Mouse (Mus musculus) heart, postnatal 4 days (tissue): Measurements from ENCODE around the gene Ifit1bl2. TPM values are rescaled to one million over a fixed set of nuclear protein-coding genes. Genes with fewer than 3 reads are reported as not detected.
"Not testable (repeated sequence)": the region's sequence is repeated elsewhere in the genome, so short reads cannot be mapped to it uniquely, and the experiment has no call there.

ENCODE experiments used
- DNase-seq: peaks from one replicate; pipeline ENCODE4 v3.0.0; 2021
- total RNA-seq, 2 experiments: library from RNA; stranded (reverse); gene quantifications; 2 replicates each; pipeline ENCODE4 v1.2.3; 2021

The Ifit1bl2 gene
- total RNA-seq, 2 experiments from 2014 or later = 0.43 to 0.81 TPM

DNA sequence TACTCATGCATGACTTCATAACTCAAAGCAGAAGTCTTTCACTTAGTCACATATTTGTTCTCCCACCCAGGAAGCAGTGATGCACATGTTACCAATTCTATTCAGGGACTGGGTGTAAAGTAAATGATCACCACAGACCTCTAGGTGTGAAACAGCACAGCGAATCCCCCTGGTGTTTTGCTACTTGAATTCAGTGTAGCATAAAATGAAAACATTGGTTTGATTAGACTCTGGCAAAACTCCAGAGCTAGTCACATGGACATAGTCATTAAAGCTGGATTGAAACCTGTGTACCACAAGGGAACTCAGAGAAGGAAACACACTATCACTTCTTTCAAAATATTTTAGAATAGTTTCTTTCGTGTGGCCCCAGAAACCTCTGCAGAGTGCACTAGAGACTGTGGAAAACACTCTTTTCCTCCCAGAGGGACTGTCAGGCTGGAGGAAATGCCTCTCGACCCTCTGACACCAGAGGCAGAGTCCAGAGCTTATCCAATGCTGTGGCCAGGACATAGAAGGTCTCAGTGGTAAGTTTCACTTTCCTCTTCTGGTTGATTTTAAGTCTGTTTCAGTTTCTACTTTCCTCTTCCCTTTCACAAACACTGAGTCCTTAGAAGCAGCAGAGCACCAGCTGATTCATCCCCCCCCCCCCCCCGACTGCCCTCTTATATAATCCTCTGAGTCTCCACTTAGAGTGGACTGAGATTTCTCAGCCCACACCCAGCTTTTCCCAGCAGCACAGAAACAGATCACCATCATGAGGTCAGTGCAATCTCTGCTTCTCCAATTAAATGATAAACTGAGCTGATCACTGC, 33.1 kb downstream of the Ifit1bl2 start, which contains the start of gene Ifit3b:
Gene Ifit3b, plus strand, starts transcription at position 734 of the 815 bp plus-strand sequence.
- not testable (repeated sequence) for DNase-seq

DNA sequence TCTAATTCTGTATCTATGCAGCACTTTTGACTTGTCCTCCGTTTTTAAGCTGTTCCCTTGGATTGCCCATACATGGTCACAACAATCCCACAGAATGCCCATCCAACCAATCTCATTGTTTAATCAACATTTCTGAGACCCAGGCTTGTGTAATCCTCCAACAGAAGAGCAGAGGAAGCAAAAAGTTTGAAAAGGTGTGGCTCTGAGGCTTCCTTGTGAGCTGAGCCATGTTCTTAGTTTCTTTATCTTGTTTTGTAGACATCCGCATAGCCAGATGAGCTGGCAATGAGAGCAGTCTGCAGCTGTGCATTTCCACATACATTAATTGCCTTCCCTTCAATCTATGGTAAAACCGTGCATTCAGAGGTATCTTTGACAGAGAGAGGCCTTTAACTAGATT, 35.1 kb downstream of the Ifit1bl2 start:
- DNase-seq = no peak

DNA sequence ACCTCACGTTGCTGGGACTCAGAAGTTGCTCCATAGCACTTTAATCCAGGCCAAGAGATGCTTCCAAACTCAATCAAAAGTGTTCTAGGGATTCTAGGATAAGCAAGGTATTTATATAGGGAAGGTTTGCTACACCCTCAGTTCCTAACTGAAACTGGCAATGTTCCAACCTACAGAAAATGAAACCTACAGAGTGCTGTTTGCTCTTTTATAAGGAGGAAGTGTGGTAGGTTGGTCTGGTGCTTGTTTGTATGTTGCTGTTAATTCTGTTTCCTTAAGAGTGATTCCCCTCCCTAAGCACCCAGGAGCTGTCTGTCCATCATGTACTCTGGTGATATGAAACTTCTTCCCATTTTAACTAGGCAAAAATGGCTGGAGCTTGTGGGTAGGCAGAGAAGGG, 38.7 kb downstream of the Ifit1bl2 start, which contains the start of gene Ifit1bl1:
Gene Ifit1bl1, minus strand, starts transcription at position 69 of the 400 bp plus-strand sequence.
- not testable (repeated sequence) for DNase-seq

DNA sequence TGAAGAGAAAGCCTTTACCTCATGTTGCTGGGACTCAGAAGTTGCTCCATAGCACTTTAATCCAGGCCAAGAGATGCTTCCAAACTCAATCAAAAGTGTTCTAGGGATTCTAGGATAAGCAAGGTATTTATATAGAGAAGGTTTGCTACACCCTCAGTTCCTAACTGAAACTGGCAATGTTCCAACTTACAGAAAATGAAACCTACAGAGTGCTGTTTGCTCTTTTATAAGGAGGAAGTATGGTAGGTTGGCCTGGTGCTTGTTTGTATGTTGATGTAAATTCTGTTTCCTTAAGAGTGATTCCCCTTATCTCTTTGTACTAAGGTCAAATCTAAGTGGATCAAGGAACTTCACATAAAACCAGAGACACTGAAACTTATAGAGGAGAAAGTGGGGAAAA, 41.3 kb downstream of the Ifit1bl2 start:
- not testable (repeated sequence) for DNase-seq

DNA sequence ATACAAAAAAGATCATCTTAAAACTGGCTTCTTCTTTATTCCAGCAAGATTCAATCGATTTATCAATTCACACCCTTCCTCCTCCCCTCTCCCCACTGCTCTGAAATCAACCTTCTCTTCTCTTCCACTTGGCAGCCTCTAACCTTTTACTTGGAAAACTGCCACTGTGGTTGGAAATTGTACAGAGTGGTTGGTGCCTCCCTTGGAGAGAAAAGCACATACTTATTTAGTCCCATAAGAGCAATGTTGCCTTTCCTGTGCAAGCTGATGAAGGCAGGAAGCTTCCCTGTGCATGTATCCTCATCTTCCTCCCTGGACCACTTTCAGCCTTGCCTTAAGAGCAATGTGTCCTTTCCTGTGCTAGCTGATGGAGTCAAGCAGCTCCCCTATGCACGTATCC, 42.2 kb downstream of the Ifit1bl2 start:
- DNase-seq = peak; percentile 76

DNA sequence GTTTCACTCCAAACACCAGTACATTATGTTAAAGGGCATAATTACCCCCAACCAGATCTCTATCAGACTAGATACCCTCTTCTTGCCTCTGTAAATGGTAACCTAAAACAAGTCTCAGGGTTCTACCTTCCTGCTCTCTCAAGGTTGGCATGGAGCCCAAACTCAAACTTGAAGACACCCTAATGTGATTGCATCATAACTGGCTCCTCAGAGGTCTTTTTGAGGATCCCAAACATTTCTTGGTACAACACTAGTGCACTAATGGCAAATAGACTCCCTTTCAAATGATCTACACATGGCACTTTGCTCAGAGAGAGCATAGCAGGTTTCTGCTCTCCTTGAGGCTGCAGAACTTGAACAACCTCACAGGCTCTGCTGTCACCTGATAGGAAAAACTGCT, 43.7 kb downstream of the Ifit1bl2 start:
- no peak for DNase-seq

DNA sequence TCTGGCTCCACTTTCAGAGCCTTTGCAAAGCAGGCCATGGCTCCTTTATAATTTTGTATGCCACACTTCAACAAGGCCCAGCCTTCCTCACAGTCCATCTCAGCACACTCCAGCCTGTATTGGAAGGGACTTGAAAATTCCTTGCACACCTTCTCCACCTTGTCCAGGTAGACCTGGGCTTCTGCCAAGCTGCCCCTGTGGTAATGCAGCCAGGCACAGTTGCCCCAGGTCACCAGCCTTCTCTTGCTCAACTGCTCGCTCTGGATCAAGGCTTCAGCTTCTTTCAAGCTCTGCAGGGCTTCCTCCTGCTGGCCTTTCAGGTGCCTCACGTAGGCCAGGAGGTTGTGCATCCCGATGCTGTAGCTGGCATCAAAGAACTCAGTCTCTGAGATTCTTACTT, 46.0 kb downstream of the Ifit1bl2 start:
- not testable (repeated sequence) for DNase-seq

DNA sequence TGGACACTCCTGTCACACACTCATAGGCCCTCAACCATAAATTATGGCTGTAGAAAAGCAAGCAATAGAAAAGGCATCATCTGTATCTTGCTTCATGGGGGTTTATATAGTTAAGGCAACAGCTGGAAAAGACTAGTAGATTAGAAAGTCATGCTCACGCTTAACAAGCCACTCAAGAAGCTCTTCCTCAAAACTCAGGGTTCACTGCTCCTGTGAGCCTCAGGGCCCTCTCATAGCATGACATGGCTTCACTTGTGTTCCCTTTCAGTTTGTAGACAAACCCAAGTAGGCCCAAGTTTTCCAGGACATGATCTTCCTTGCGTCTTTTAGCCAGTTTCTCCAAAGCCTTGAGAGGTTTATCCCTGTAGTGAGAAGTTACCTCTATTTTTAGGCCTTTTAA, 47.1 kb downstream of the Ifit1bl2 start:
- no peak for DNase-seq

DNA sequence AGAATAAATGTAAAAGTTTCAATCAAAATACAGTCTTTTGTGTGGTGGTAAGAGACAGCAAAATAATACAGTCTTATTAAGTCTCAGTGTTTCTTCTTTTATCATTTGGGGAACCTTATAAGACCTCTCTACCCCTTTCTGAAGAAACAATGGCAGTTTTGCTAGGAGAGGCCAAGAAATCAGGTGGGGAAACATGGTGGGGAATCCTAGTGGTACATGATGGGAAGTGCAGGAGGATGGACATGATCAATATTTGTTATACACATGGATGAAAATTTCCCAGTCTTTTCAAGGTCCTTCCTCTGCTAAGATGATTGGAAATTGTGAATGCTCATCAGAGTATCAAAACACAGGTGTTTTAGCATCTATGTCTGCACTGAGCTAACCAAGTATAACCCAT, 51.6 kb downstream of the Ifit1bl2 start:
- no peak for DNase-seq

DNA sequence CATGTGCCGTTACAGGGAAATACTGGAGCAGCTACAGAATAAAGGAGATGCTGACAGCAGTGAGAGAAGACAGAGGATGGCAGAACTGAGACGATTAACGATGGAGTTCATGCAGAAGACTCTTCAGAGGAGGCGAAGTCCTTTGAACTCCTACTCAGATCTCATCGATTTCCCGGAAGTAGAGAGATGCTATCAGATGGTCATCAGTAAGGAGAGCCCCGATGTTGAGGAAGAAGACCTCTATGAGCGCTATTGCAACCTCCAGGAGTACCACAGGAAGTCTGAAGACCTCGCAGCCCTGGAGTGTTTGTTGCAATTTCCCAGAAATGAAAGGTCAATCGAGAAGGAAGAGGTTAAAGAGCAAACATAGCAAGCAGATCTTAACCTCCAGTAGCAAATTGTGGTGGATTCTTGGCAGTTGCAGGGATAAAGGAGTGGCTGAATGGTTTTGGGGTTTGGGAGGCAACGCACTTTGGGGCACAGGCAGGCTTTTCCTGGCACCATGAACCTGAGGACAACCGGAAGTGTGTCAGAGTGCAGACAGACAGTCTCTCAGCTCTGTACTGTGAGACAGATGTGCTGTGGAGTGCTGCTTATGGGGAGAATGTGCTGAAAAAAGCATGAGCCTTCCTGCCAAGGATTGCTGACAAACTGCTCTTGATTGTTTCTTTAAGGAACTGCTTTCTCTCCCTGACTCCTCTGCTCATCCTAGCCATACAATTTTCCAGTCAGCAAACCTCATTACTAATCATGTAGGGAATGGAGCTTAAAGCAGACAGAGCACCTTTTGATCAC, 52.4 kb downstream of the Ifit1bl2 start:
- DNase-seq = not testable (repeated sequence)

DNA sequence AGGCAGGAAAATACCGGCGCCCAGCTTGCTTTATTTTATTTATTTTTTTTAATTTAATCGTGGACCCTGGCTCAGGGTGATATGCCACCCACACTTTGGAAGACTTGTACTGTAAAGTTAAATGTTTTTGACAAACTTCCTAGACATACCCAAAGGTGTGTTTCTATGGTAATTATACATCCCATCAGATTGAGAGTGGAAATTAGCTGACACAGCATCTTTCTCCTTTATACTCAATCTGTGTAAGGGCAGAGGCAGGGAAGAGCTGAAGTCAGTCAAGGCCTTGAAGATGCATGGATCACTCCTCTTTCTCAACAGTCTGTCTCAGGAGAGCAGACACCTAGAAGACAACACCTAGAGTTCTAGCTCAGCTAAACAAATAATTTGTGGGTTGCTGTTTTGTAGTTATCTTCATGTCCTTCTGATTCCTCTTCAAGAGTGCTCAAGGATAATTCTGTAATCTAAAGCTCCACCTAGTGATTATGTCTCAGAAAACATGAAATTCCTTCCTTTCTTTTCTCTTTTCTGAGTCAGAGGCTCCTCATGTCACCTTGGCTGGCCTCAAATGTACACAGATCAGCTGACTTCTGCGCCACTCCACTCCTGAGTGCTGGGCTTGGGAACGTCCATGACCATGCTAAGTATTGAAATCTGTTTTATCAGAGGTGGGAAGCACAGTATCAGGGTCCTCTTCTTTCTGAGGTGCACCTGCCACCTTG, 54.6 kb downstream of the Ifit1bl2 start:
- DNase-seq = not testable (repeated sequence)

DNA sequence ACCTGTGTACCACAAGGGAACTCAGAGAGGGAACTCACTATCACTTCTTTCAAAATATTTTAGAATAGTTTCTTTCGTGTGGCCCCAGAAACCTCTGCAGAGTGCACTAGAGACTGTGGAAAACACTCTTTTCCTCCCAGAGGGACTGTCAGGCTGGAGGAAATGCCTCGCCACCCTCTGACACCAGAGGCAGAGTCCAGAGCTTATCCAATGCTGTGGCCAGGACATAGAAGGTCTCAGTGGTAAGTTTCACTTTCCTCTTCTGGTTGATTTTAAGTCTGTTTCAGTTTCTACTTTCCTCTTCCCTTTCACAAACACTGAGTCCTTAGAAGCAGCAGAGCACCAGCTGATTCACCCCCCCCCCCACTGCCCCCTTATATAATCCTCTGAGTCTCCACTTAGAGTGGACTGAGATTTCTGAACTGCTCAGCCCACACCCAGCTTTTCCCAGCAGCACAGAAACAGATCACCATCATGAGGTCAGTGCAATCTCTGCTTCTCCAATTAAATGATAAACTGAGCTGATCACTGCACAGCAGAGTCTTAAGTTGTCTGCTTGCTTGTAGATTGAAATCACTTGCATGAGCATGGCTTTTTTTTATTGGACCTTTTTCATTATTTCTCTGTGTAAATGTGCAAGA, 57.3 kb downstream of the Ifit1bl2 start, which contains the start of gene Ifit3:
Gene Ifit3, plus strand, starts transcription at position 406 of the 641 bp plus-strand sequence.
- DNase-seq = not testable (repeated sequence)

DNA sequence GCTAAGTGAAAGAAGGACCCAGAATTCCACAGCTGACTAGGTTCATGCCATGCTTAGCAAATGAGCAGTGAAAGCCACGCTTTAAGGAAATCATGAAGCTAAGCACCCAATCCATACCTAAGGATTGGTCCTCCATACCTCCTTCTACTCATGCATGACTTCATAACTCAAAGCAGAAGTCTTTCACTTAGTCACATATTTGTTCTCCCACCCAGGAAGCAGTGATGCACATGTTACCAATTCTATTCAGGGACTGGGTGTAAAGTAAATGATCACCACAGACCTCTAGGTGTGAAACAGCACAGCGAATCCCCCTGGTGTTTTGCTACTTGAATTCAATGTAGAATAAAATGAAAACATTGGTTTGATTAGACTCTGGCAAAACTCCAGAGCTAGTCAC, 57.8 kb downstream of the Ifit1bl2 start:
- DNase-seq = not testable (repeated sequence)

DNA sequence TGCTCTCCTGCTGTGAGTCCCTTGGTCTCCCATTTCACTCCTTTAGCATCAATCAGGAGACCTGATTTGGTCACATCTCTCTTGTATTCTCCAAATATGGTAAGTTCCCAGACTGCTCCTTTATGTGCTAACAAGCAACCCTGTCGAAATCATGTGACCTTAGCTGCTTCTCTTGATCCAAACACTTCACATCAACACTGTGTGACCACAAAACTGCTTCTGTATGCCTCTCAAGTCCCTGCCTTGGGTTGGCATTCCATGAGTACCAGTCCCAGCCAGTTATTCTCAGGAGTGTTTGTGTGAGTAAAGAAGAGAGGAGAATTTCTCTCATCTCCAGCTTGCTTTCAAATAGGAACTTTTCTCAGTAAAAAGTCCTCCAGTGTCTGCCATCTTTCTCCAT, 63.4 kb downstream of the Ifit1bl2 start:
- DNase-seq = no peak

DNA sequence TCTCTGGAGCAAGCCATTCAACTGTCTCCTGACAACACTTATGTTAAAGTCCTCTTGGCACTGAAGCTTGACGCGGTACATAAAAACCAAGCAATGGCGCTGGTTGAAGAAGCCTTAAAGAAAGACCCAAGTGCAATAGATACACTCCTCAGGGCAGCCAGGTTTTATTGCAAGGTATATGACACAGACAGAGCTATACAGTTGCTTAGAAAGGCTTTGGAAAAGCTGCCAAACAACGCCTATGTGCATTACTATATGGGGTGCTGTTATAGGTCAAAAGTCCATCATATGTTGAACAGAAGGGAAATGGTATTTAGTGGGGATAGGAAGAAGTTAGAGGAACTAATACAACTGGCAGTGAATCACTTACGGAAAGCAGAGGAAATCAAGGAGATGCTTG, 66.9 kb downstream of the Ifit1bl2 start:
- no peak for DNase-seq

DNA sequence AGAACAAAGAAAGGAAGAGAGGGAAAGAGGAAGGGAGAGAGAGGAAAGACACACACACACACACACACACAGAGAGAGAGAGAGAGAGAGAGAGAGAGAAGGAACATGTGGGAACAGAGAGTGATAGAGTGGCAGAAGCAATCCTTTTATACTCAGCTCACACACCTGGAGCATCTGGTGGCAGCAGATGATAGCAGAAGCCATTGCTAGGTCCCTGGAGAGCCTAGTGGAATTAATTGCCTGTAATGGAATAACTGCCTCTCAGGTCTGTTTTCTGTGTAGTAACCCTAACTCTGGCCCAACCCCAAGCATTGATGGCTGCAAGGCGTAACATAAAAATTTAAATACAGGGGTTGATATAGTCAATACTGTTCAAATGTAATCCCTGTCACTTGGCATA, 69.5 kb downstream of the Ifit1bl2 start:
- DNase-seq = no peak

DNA sequence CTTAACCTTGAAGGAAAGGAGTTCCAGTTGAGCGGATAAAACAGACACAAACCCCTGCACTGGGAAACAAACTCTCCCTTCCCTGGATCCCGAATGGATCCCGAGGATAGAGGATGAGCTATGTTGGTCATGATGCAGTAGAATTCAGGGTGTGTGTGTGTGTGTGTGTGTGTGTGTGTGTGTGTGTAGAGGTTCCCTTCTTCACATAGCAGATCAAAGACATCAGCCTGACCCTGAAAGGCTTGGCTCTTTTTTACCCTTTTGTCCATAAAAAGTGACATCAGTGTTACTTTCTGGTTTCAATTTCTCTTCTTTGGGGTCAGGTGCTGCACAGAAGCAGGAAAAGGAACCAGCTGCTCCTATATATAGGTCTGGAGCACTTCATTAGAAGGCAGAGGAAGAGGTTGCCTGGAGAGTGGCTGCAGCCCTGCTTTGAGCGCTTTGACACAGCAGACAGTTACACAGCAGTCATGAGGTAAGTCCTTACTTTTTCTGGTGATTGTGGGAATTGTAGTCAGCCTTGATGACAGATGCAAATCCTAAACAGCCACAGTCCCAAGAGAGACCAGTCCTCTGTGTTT, 70.6 kb downstream of the Ifit1bl2 start:
- DNase-seq = no peak

DNA sequence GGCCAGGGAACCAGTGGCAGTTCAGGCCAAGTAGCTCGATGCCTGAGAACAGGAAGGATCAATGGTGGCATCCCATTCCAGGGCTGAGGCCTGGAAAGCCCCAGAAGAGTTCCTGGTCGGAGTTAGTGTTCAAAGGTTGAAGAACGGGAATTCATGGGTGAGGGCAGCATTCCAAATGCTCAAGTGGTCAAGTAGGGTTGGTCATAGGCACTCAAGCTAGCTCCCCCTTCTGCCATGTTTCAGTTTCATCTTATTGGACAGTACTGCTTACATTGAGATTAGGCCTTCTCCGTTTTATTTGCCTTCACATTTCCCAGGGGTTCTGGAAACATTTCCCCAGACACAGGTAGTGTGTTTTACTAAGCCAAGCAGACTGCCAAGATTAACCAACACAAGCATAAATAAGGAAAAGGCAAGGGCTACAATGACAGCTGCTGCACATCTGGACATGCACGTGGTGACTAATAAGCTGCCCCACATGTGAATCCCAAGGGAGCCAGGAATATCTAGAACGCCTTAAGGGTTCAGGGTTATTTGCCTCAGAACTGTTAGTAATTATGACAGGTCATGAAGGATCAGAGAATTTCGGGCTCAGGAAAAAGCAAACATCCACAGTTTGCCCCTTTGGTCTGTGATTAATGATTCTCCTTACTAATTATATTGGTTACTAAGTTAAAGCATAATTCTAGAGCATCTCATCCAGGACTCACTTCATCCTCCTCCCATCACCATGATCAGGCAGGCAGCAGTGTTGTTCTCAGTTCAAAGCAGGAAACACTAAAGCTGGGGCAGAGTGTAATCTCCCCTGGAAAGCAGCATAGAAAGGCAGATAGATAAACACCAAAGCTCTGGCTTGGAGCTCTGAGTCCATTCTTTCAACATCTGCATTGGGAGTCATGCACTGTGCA, 71.3 kb downstream of the Ifit1bl2 start:
- no peak for DNase-seq
